Mouse (Mus musculus) heart, embryonic 13.5 days (tissue): ENCODE measurements around the gene Aldh3b2. TPM values are rescaled to one million over a fixed set of nuclear protein-coding genes. Genes with fewer than 3 reads are reported as not detected.

Source experiments
- ATAC-seq: fragments of 200-750 bp; cut with Nextera tagmentation; 2 replicates; pipeline ENCODE4 v1.8.0; 2017; ENCODE audit warnings: moderate TSS enrichment; ENCODE audit not compliant: insufficient number of reproducible peaks, low FRiP score, low TSS enrichment; ENCODE audit errors: extremely low read depth
- H3K27ac ChIP-seq: fragments of 300-500 bp; sonication (generic); replicated peaks from 2 replicates; pipeline ENCODE4 v1.5.1; 2015; ENCODE audit warnings: moderate library complexity, mild to moderate bottlenecking, inconsistent platforms
- H3K27me3 ChIP-seq: fragments of 300-500 bp; sonication (generic); replicated peaks from 2 replicates; pipeline ENCODE4 v1.6.1; 2015; ENCODE audit warnings: mild to moderate bottlenecking, inconsistent platforms
- H3K36me3 ChIP-seq: fragments of 300-500 bp; sonication (generic); 2 replicates; pipeline ENCODE4 v1.6.1; 2015; ENCODE audit warnings: mild to moderate bottlenecking, inconsistent platforms
- H3K4me1 ChIP-seq: fragments of 300-500 bp; sonication (generic); 2 replicates; pipeline ENCODE4 v1.6.1; 2015; ENCODE audit warnings: inconsistent platforms
- H3K4me2 ChIP-seq: fragments of 300-500 bp; sonication (generic); 2 replicates; pipeline ENCODE4 v1.6.1; 2015; ENCODE audit warnings: inconsistent platforms, mild to moderate bottlenecking, moderate library complexity
- H3K4me3 ChIP-seq: fragments of 300-500 bp; sonication (generic); 2 replicates; pipeline ENCODE4 v1.5.1; 2015; ENCODE audit warnings: moderate library complexity, mild to moderate bottlenecking, inconsistent platforms
- H3K9ac ChIP-seq: fragments of 300-500 bp; sonication (generic); 2 replicates; pipeline ENCODE4 v1.6.1; 2015; ENCODE audit warnings: inconsistent platforms, mild to moderate bottlenecking, moderate library complexity
- H3K9me3 ChIP-seq: fragments of 300-500 bp; sonication (generic); 2 replicates; pipeline ENCODE4 v1.6.1; 2016; ENCODE audit warnings: inconsistent platforms
- WGBS: fragments of 180-500 bp; shearing (Covaris S2); methylation state at CpG from one replicate; pipeline ENCODE4 v1.1.7; 2015; ENCODE audit warnings: mixed read lengths; 5-methylcytosine and 5-hydroxymethylcytosine counted together
- polyA plus RNA-seq: library from polyadenylated mRNA; unstranded; fragments of >200 nt; fragmentation: Nextera tagmentation; extraction: Ambion mirVana; gene quantifications from 2 replicates; pipeline ENCODE4 v1.2.1, GENCODE M21; 2015

Aldh3b2 gene
- polyA plus RNA-seq = 0.06 TPM in 1 of 2 replicates, not detected in the other

GRCm38 (mm10) chr19:3972229-3972628 lies at the start of gene Aldh3b2:
Gene Aldh3b2 (plus strand): TSS chr19:3972328.
- ATAC-seq = no peak
- no peaks in the 10 kb centered on the region for H3K36me3 ChIP-seq
- no peaks in the 10 kb centered on the region for H3K9me3 ChIP-seq
- no peak within 1 kb of the TSS for H3K4me3 ChIP-seq
- H3K4me2 ChIP-seq = no peak within 1 kb of the TSS
- H3K9ac ChIP-seq = no peak within 1 kb of the TSS
- H3K4me1 ChIP-seq = peaks cover 15% of the 10 kb centered on the region
- WGBS = 42% methylated on average over 9 of the region's 9 CpGs
- no peak within 1 kb of the TSS for H3K27ac ChIP-seq
- H3K27me3 ChIP-seq = peaks cover 25% of the 10 kb centered on the region

GRCm38 (mm10) chr19:3922661-3923371 lies 49.3 kb upstream of the Aldh3b2 start:
- ATAC-seq = no peak
- Histone ChIP-seq H3K36me3 (no peaks in the 10 kb centered on the region), H3K27ac (peak overlapping the region; percentile 39; the same call in 1 of the 2 replicates), H3K4me2 (no peak overlapping the region), H3K4me3 (no peak overlapping the region), H3K9me3 (no peaks in the 10 kb centered on the region), H3K27me3 (no peaks in the 10 kb centered on the region), H3K9ac (no peak overlapping the region), H3K4me1 (peaks cover 27% of the 10 kb centered on the region)
- WGBS = 53% methylated on average over 10 of the region's 10 CpGs

- Histone ChIP-seq H3K4me3 (no peak overlapping the region), H3K9me3 (no peaks in the 10 kb centered on the region)
- ATAC-seq = no peak
These were observed 48.5 kb upstream of the Aldh3b2 start for GRCm38 (mm10) chr19:3923586-3923985.

GRCm38 (mm10) chr19:3924190-3924589 lies 47.9 kb upstream of the Aldh3b2 start:
- H3K27ac ChIP-seq = no peak overlapping the region
- 69% methylated on average over 8 of the region's 8 CpGs for WGBS
- ATAC-seq = no peak
- peaks cover 32% of the 10 kb centered on the region for H3K4me1 ChIP-seq
- no peak overlapping the region for H3K4me2 ChIP-seq
- H3K9me3 ChIP-seq = no peaks in the 10 kb centered on the region
- no peak overlapping the region; the same call in 1 of the 2 replicates for H3K9ac ChIP-seq
- H3K4me3 ChIP-seq = no peak overlapping the region
- H3K27me3 ChIP-seq = no peaks in the 10 kb centered on the region
- no peaks in the 10 kb centered on the region for H3K36me3 ChIP-seq

More at GRCm38 (mm10) chr19:3923586-3923985, 48.5 kb upstream of the Aldh3b2 start:
- Histone ChIP-seq H3K27me3 (no peaks in the 10 kb centered on the region), H3K4me1 (peaks cover 27% of the 10 kb centered on the region), H3K27ac (peak overlapping the region; percentile 39; the same call in 1 of the 2 replicates), H3K9ac (no peak overlapping the region), H3K36me3 (no peaks in the 10 kb centered on the region), H3K4me2 (no peak overlapping the region)
- WGBS = 61% methylated on average over 13 of the region's 13 CpGs

- Histone ChIP-seq H3K4me3 (no peak overlapping the region), H3K4me2 (no peak overlapping the region), H3K27me3 (no peaks in the 10 kb centered on the region), H3K27ac (no peak overlapping the region), H3K36me3 (no peaks in the 10 kb centered on the region), H3K9me3 (no peaks in the 10 kb centered on the region), H3K9ac (no peak overlapping the region), H3K4me1 (peaks cover 32% of the 10 kb centered on the region)
- 91% methylated on average over 7 of the region's 7 CpGs for WGBS
- ATAC-seq = no peak
These were observed 47.3 kb upstream of the Aldh3b2 start for GRCm38 (mm10) chr19:3924868-3925267.

- Histone ChIP-seq H3K4me1 (peaks cover 42% of the 10 kb centered on the region), H3K9me3 (no peaks in the 10 kb centered on the region), H3K27ac (no peak overlapping the region), H3K4me2 (no peak overlapping the region), H3K27me3 (no peaks in the 10 kb centered on the region), H3K4me3 (no peak overlapping the region), H3K36me3 (no peaks in the 10 kb centered on the region), H3K9ac (no peak overlapping the region)
- 77% methylated on average over 6 of the region's 6 CpGs for WGBS
- ATAC-seq = no peak
These were observed 46.3 kb upstream of the Aldh3b2 start for GRCm38 (mm10) chr19:3925859-3926258.

GRCm38 (mm10) chr19:3926279-3926678 lies 45.8 kb upstream of the Aldh3b2 start:
- no peak for ATAC-seq
- H3K4me1 ChIP-seq = peaks cover 46% of the 10 kb centered on the region
- H3K27me3 ChIP-seq = no peaks in the 10 kb centered on the region
- H3K9ac ChIP-seq = no peak overlapping the region
- H3K36me3 ChIP-seq = no peaks in the 10 kb centered on the region
- H3K4me2 ChIP-seq = no peak overlapping the region
- WGBS = 58% methylated on average over 3 of the region's 3 CpGs
- H3K4me3 ChIP-seq = no peak overlapping the region
- no peaks in the 10 kb centered on the region for H3K9me3 ChIP-seq
- H3K27ac ChIP-seq = no peak overlapping the region

- H3K27me3 ChIP-seq = no peaks in the 10 kb centered on the region
- H3K9ac ChIP-seq = no peak overlapping the region
- H3K27ac ChIP-seq = no peak overlapping the region
- H3K4me3 ChIP-seq = no peak overlapping the region
- no peak overlapping the region for H3K4me2 ChIP-seq
- H3K36me3 ChIP-seq = no peaks in the 10 kb centered on the region
- peaks cover 46% of the 10 kb centered on the region for H3K4me1 ChIP-seq
- no peak for ATAC-seq
- no peaks in the 10 kb centered on the region for H3K9me3 ChIP-seq
- 63% methylated on average over 6 of the region's 6 CpGs for WGBS
These were observed 45.4 kb upstream of the Aldh3b2 start for GRCm38 (mm10) chr19:3926685-3927084.

GRCm38 (mm10) chr19:3927989-3928388 lies 44.1 kb upstream of the Aldh3b2 start:
- no peak for ATAC-seq
- Histone ChIP-seq H3K36me3 (no peaks in the 10 kb centered on the region), H3K4me1 (peaks cover 46% of the 10 kb centered on the region), H3K27me3 (no peaks in the 10 kb centered on the region), H3K9me3 (no peaks in the 10 kb centered on the region), H3K4me3 (no peak overlapping the region), H3K9ac (no peak overlapping the region), H3K27ac (no peak overlapping the region), H3K4me2 (no peak overlapping the region)
- WGBS = 81% methylated on average over 4 of the region's 4 CpGs

GRCm38 (mm10) chr19:3928779-3929178 lies 43.3 kb upstream of the Aldh3b2 start:
- Histone ChIP-seq H3K27ac (peak overlapping the region; percentile 87), H3K4me2 (no peak overlapping the region), H3K4me1 (peaks cover 42% of the 10 kb centered on the region), H3K4me3 (no peak overlapping the region), H3K9ac (no peak overlapping the region), H3K36me3 (no peaks in the 10 kb centered on the region), H3K9me3 (no peaks in the 10 kb centered on the region), H3K27me3 (no peaks in the 10 kb centered on the region)
- no peak for ATAC-seq
- WGBS = 69% methylated on average over 4 of the region's 4 CpGs

GRCm38 (mm10) chr19:3929211-3929941 lies 42.8 kb upstream of the Aldh3b2 start, which contains the start of gene Aldh3b1:
Gene Aldh3b1 (minus strand): TSS chr19:3929808.
- peak within 1 kb of the TSS; percentile 58 for H3K9ac ChIP-seq
- no peaks in the 10 kb centered on the region for H3K36me3 ChIP-seq
- H3K27me3 ChIP-seq = no peaks in the 10 kb centered on the region
- H3K4me3 ChIP-seq = no peak within 1 kb of the TSS
- H3K27ac ChIP-seq = peak within 1 kb of the TSS; percentile 87
- WGBS = 39% methylated on average over 12 of the region's 12 CpGs
- peaks cover 36% of the 10 kb centered on the region for H3K4me1 ChIP-seq
- H3K4me2 ChIP-seq = peak within 1 kb of the TSS; percentile 27
- peak; percentile 54 for ATAC-seq
- no peaks in the 10 kb centered on the region for H3K9me3 ChIP-seq
